Mouse (Mus musculus): Measurements from ENCODE around the gene Mtrf1.

GRCm38 (mm10) chr14:79388304-79388703, 9.3 kb upstream of the Mtrf1 start:
- TF ChIP-seq CTCF (IDR thresholded peaks at IDR 0.05; ENCODE audit: control insufficient read depth, insufficient read depth, insufficient read length) (no peak), USF1 (IDR thresholded peaks at IDR 0.05; ENCODE audit: low read depth) (no peak)
